Mouse (Mus musculus): ENCODE data around the gene Oprl1. TPM values are rescaled to one million over a fixed set of nuclear protein-coding genes. Genes with fewer than 3 reads are reported as not detected.

The Oprl1 gene
- polyA plus RNA-seq, 1 experiment from 2014 or later, result 5.0 TPM

DNA sequence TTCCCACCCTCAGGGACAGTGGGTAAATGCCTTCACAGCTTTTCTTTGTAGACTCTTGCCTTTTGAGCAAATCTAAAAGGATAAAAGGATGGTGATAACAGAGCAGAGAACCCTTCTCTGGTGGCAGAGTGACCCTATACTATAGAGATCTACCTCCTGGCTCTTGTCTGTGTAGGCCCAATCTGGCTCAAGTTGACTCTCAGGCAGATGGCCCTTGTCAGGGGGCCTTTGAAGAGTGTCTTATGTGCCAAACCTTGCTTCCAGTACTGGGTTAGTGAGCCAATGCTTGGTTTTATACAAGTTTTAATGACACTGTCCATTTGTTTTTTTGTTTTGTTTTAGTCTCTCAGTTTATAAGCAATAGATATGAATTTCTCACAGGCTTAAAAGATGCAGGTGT, 6.4 kb downstream of the Oprl1 start:
- Histone ChIP-seq H3K9me3 (no peaks in the 10 kb centered on the region), H3K27me3 (replicated peaks) (no peaks in the 10 kb centered on the region), H3K4me3 (no peak overlapping the region), H3K9ac (no peak overlapping the region), H3K4me1 (peaks cover 11% of the 10 kb centered on the region; the same call in 1 of the 2 replicates), H3K36me3 (peaks cover 14% of the 10 kb centered on the region; the same call in 1 of the 2 replicates), H3K27ac (replicated peaks) (no peak overlapping the region), H3K4me2 (no peak overlapping the region)
- no peak for ATAC-seq (ENCODE audit: extremely low read depth, insufficient number of reproducible peaks, low FRiP score, low TSS enrichment)

DNA sequence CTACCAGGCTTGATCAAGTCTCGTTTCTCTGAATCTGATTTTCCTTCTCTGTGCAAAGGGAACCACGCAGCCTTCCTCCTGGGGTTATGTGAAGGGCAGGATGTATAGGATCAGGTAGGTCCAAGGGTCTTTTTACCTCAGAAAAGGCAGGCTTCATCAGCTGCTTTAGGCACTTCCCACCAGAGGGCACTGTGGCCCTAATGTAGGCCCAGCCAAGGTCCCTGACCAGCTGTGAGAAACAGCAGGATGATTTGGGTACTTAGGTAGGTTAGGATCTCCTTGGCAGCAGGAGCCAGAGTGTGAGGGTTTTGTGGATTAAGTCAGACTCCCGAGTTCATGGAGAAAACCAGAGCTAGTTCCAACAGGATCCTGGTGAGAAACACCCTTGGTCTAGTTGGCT, 7.4 kb downstream of the Oprl1 start:
- H3K9ac ChIP-seq, result no peak overlapping the region
- no peak overlapping the region for H3K4me2 ChIP-seq
- no peaks in the 10 kb centered on the region for H3K9me3 ChIP-seq
- no peak for ATAC-seq (ENCODE audit: extremely low read depth, insufficient number of reproducible peaks, low FRiP score, low TSS enrichment)
- no peaks in the 10 kb centered on the region for H3K27me3 ChIP-seq (replicated peaks)
- no peak overlapping the region for H3K4me3 ChIP-seq
- peaks cover 14% of the 10 kb centered on the region; the same call in 1 of the 2 replicates for H3K36me3 ChIP-seq
- 18% methylated on average over 3 of the region's 3 CpGs for WGBS
- no peak overlapping the region for H3K27ac ChIP-seq (replicated peaks)
- H3K4me1 ChIP-seq, result peaks cover under 1% of the 10 kb centered on the region; the same call in 1 of the 2 replicates

DNA sequence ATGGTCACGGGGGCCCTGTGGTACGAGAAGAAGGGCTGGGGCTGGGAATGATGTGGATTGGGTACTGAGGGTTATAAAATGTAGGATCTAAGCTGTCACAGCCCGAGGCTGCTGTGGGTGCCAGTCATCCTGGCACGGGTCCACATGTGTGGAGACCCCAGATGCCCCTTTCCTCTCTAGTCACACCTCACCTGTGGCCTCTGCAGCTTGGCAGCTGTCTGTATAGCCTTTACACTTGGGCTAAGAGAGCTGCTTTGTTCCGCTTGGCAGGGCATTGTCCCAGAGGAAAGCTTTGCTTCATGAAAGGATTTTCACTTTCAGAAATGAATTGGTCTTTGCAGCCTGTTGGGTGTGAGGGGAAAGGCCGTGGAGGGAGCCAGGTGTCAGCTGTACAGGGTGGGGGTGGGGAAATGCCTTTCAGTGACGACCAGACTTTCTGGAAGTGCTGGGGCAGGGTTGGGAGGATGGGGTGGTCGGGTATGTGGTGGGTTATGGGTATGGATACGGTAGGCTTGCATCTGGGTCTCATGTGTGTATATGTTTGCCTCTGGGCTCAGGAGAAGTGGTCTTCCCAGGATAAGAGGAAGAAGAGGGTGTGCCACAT, 12.9 kb downstream of the Oprl1 start:
- H3K9ac ChIP-seq, result no peak overlapping the region
- 50% methylated on average over 9 of the region's 9 CpGs for WGBS
- ATAC-seq (ENCODE audit: extremely low read depth, insufficient number of reproducible peaks, low FRiP score, low TSS enrichment), result no peak
- H3K4me1 ChIP-seq, result no peaks in the 10 kb centered on the region
- no peak overlapping the region for H3K4me2 ChIP-seq
- H3K4me3 ChIP-seq, result no peak overlapping the region
- no peak overlapping the region for H3K27ac ChIP-seq (replicated peaks)
- no peaks in the 10 kb centered on the region for H3K27me3 ChIP-seq (replicated peaks)
- no peaks in the 10 kb centered on the region for H3K36me3 ChIP-seq
- H3K9me3 ChIP-seq, result no peaks in the 10 kb centered on the region

DNA sequence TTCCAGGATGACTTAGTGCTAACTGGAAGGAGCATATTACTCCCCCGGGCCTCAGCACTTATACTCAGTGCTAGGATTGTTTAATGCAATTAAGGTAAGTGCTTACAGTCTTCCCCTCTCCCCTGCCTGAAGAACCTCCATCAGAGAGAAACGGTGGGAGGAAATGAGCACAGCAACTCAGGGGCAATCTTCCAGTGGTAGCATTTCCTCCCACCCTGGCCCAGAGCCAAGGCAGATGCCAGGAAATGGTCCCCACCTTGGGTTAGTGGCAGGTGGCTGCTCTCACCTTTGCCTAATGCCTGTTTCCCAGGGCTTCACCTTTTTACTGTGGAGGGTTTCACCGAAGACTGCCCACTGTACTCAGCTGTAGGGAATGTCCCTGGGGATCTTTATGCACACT, 15.2 kb downstream of the Oprl1 start:
- no peaks in the 10 kb centered on the region for H3K4me1 ChIP-seq
- no peak for ATAC-seq (ENCODE audit: extremely low read depth, insufficient number of reproducible peaks, low FRiP score, low TSS enrichment)
- no peaks in the 10 kb centered on the region for H3K9me3 ChIP-seq
- H3K4me2 ChIP-seq, result no peak overlapping the region
- no peak overlapping the region for H3K9ac ChIP-seq
- H3K27ac ChIP-seq (replicated peaks), result no peak overlapping the region
- no peaks in the 10 kb centered on the region for H3K27me3 ChIP-seq (replicated peaks)
- WGBS, result 59% methylated on average over 3 of the region's 3 CpGs
- H3K4me3 ChIP-seq, result no peak overlapping the region
- H3K36me3 ChIP-seq, result no peaks in the 10 kb centered on the region

DNA sequence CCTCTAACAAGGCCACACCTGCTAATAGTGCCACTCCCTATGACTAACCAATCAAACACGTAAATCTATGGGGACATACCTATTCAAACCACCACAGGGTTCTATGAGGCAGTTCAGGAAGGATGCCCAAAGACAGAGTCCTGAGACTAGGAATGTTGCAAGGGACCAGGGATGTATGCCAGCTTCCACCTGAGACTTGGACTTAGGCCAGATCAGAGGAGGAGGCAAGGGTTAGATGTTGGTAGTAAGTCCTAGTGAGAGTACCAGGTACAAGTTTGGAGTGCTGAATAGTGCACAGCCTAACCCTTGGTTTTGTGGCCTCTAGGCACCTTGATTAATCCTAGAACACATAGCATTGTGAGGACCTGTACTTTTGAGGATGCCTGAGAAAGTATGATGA, 37.8 kb downstream of the Oprl1 start:
- no peak overlapping the region for H3K27ac ChIP-seq (replicated peaks)
- no peak overlapping the region for H3K9ac ChIP-seq
- 73% methylated on average over 1 of the region's 1 CpGs for WGBS
- H3K4me3 ChIP-seq, result no peak overlapping the region
- H3K4me1 ChIP-seq, result no peaks in the 10 kb centered on the region
- no peaks in the 10 kb centered on the region for H3K36me3 ChIP-seq
- H3K9me3 ChIP-seq, result no peaks in the 10 kb centered on the region
- H3K27me3 ChIP-seq (replicated peaks), result no peaks in the 10 kb centered on the region
- no peak overlapping the region for H3K4me2 ChIP-seq
- no peak for ATAC-seq (ENCODE audit: extremely low read depth, insufficient number of reproducible peaks, low FRiP score, low TSS enrichment)

DNA sequence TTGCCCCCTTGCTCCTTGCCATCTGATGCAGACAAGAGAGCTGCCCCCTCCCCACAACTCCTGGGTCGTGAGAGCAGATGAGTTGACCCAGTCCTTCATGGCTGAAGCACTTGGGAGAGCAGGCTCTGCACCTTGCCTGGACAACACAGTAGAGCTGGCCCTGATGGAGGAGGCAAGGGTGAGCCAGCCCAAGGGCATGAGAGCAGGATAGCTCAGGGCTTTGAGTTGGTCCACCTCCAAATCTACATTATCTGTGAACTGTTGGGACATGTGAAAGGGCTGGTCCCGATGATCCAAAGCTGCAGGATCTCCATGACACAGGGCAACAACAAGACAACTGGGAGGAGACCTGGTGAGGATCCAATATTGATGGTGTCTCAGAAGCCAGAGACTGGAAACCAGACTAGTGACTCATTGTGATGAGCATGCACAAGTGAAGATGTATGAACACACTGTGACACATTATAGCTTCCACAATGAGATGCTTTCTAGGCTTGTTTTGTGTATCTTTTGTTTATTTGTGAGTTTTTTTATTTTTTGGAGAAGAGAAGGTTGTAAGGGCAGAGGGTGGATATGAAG, 43.4 kb downstream of the Oprl1 start:
- Histone ChIP-seq H3K27ac (replicated peaks) (no peak overlapping the region), H3K9ac (no peak overlapping the region), H3K4me1 (no peaks in the 10 kb centered on the region), H3K27me3 (replicated peaks) (peaks cover 8% of the 10 kb centered on the region), H3K4me2 (no peak overlapping the region), H3K36me3 (no peaks in the 10 kb centered on the region), H3K9me3 (no peaks in the 10 kb centered on the region), H3K4me3 (no peak overlapping the region)
- ATAC-seq (ENCODE audit: extremely low read depth, insufficient number of reproducible peaks, low FRiP score, low TSS enrichment), result no peak
- WGBS, result 53% methylated on average over 2 of the region's 2 CpGs

DNA sequence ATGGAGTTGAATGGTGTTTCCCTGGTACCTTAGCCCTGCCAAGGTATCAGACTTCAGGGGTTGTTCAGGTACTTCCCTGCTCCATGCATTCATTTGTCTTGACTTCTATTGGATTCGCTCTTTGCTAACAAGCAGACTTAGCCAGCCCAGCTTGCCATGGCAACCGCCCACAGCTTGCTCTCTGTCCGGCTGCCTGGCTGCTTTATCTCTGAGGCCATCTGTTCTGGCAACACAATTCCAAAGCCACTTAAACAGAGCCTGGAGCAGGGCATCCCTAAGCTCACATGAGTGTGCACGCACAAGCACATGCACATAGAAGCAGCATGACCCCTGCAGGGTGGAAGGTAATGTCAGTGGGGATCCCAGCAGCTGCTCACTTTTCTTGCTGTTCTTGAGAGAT, 44.2 kb downstream of the Oprl1 start:
- peaks cover 16% of the 10 kb centered on the region for H3K27me3 ChIP-seq (replicated peaks)
- no peak overlapping the region for H3K27ac ChIP-seq (replicated peaks)
- H3K4me3 ChIP-seq, result no peak overlapping the region
- ATAC-seq (ENCODE audit: extremely low read depth, insufficient number of reproducible peaks, low FRiP score, low TSS enrichment), result no peak
- H3K4me1 ChIP-seq, result no peaks in the 10 kb centered on the region
- 37% methylated on average over 4 of the region's 4 CpGs for WGBS
- H3K4me2 ChIP-seq, result no peak overlapping the region
- no peaks in the 10 kb centered on the region for H3K9me3 ChIP-seq
- no peaks in the 10 kb centered on the region for H3K36me3 ChIP-seq
- H3K9ac ChIP-seq, result no peak overlapping the region

DNA sequence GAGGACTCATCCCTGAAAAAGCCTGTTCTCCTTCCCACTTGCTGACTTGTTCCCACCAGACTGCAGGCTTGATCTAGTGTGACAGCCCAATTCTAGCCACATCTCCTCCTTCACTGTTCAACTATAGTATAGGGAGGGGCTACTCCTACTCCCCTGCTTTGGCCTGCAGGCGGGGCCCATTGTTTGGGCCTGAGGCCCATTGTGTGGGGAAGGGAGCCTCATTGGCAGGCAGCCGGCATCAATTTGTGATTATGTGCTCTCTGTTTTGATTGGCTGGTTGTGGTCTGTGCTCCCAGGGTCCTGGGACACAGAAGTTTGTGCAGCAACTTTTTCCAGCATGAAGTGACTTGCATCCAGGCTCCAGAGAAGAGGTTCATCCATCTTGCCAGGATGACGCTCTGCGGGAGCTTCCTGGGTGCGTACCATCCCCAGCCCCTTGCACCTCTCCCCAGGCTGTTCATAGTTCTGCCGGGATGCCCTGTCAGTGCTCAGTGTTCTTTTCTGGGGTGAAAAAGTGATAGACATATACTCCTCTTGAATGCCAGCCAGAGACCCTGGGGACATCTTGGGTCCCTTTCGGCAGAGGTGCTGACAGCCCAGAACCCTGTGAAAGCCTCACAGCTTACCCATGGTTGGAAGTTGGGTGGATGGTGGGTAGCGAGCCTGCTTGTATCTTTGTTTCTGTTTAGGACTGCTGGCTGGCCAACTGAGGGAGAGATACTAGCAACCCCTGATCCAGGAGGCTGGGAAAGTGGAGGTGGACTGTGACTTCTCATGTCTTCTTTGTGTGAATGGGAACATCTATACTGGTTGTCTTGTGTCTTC, 48.4 kb downstream of the Oprl1 start, which contains the start of gene Myt1:
Myt1 (plus strand) TSS at position 327 of the 825 bp plus-strand sequence.
- H3K4me1 ChIP-seq, result no peaks in the 10 kb centered on the region
- H3K27me3 ChIP-seq (replicated peaks), result peaks cover 40% of the 10 kb centered on the region
- no peaks in the 10 kb centered on the region for H3K9me3 ChIP-seq
- no peak for ATAC-seq (ENCODE audit: extremely low read depth, insufficient number of reproducible peaks, low FRiP score, low TSS enrichment)
- no peak within 1 kb of the TSS for H3K4me2 ChIP-seq
- no peaks in the 10 kb centered on the region for H3K36me3 ChIP-seq
- H3K4me3 ChIP-seq, result no peak within 1 kb of the TSS
- H3K27ac ChIP-seq (replicated peaks), result no peak within 1 kb of the TSS
- no peak within 1 kb of the TSS for H3K9ac ChIP-seq
- WGBS, result 55% methylated on average over 8 of the region's 8 CpGs

DNA sequence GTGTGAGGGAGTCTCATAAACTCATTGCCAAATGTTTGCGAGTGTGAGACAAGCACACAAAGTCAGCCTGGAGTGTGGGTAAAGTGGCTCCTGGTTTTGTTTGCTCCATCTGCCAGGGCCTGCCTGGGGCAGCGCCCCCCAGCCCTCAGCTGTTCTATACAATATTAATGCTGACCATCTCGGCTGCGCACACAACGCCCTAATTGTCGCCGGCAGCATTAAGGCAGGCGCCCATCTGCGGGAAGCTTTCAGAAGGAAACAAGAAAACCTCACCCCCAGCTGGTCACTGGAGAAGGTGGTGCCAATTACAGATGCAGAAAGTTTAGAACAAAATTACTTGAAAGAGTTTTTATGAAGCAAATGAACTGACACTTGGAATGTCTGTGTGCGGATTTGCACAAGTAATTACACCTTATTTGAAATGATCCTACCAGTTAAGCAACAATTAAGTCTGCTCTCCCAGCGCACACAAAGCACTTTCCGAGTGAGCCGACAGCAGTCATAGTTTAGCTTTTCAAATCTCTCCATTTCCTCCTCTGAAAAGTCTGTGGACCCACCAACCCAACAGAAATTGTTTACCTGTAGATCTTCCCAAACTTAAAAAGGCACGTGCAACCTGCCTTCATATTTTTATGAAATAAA, 49.2 kb downstream of the Oprl1 start:
- ATAC-seq (ENCODE audit: extremely low read depth, insufficient number of reproducible peaks, low FRiP score, low TSS enrichment), result no peak
- 34% methylated on average over 14 of the region's 14 CpGs for WGBS
- H3K27ac ChIP-seq (replicated peaks), result no peak overlapping the region
- H3K27me3 ChIP-seq (replicated peaks), result peaks cover 40% of the 10 kb centered on the region
- H3K36me3 ChIP-seq, result no peaks in the 10 kb centered on the region
- no peaks in the 10 kb centered on the region for H3K9me3 ChIP-seq
- no peaks in the 10 kb centered on the region for H3K4me1 ChIP-seq
- no peak overlapping the region for H3K9ac ChIP-seq
- H3K4me3 ChIP-seq, result no peak overlapping the region
- H3K4me2 ChIP-seq, result no peak overlapping the region

DNA sequence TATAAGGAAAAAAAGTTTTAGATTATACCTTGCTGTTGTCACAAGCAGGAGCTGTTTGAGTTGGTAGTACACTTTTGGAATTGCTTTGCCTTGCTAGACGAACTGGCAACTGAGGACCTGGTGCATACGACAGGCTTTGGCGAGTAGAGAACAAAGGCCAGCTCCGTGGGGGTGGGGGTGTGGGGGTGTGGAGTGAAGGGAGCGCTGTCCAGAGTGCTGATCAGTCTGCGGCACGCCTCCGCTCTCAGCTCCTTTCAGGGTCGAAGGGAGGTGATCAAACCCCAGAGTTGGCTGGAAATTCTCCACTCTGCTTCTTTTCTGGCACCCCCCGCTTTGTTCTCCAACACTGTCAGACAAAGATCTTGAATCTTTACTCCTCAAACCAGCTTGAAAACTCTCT, 49.8 kb downstream of the Oprl1 start:
- 1% methylated on average over 10 of the region's 10 CpGs for WGBS
- H3K36me3 ChIP-seq, result no peaks in the 10 kb centered on the region
- no peak overlapping the region for H3K4me3 ChIP-seq
- H3K4me1 ChIP-seq, result no peaks in the 10 kb centered on the region
- no peak overlapping the region for H3K4me2 ChIP-seq
- H3K27ac ChIP-seq (replicated peaks), result no peak overlapping the region
- no peaks in the 10 kb centered on the region for H3K9me3 ChIP-seq
- H3K27me3 ChIP-seq (replicated peaks), result peaks cover 44% of the 10 kb centered on the region
- no peak overlapping the region for H3K9ac ChIP-seq
- no peak for ATAC-seq (ENCODE audit: extremely low read depth, insufficient number of reproducible peaks, low FRiP score, low TSS enrichment)

DNA sequence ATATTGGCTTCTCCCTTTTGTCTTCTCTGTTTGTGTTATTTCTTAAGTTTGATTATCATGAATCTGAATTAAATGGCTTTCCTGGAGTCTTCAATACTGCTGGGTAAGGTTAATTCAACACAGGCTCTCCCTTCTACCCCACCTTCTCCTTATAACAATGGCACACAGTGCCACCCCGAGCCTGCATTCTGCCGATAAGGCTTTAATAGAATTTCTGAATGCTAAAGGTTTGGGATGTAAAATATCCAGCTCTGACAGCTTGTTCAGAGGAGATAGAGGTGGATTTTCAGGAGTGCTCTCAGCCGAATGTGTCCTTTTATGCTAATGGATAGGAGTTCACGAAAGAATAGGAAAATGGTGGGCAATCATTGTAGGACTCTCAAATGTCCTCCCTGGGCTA, 50.4 kb downstream of the Oprl1 start:
- H3K4me3 ChIP-seq, result no peak overlapping the region
- no peak overlapping the region for H3K27ac ChIP-seq (replicated peaks)
- WGBS, result 78% methylated on average over 4 of the region's 4 CpGs
- no peak overlapping the region for H3K4me2 ChIP-seq
- no peaks in the 10 kb centered on the region for H3K9me3 ChIP-seq
- no peak for ATAC-seq (ENCODE audit: extremely low read depth, insufficient number of reproducible peaks, low FRiP score, low TSS enrichment)
- H3K4me1 ChIP-seq, result no peaks in the 10 kb centered on the region
- peaks cover 44% of the 10 kb centered on the region for H3K27me3 ChIP-seq (replicated peaks)
- no peaks in the 10 kb centered on the region for H3K36me3 ChIP-seq
- no peak overlapping the region for H3K9ac ChIP-seq

Data from heart, embryonic 13.5 days (tissue).